33 mouse cellular contexts compared by ENCODE assay signal in the genomic region with DNA sequence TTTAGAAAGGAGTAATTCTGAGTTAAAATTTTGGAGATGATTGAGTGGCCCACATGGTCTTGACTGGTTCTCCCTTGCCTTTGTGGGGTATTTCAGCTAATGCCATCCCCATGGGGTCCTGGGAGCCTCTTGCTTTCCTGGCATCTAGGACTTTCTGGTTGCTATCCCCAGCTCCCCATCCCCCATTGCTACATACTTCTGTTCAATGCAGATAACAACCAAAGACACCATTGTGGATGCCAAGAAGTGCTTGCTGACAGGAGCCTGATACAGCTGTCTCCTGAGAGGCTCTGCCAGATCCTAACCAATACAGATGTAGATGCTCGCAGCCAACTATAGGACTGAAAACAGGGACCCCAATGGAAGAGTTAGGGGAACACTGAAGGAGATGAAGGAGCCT.
A peak's percentile ranks its signal among the peaks of the same experiment; 100 is the strongest.
DNase-seq lines count a peak whose midpoint lies in the region; ATAC-seq lines count a peak whose summit lies in the region.
"Had no signal": no experiment of that assay in that cellular context is flagged by ENCODE, and none has a peak within 500 bp of the region (broad histone marks: within the 10 kb centered on the region; RNA-seq: fewer than 3 reads in every experiment).

No protein-coding gene starts in this region.

- 39% methylated on average over 1 of the region's 1 CpGs for WGBS in liver, embryonic 11.5 days
- 22% methylated on average over 1 of the region's 1 CpGs for WGBS in liver, embryonic 16.5 days (ENCODE audit: insufficient replicate concordance)

- no peaks in the 10 kb centered on the region for H3K9me3 ChIP-seq in liver, embryonic 11.5 days (ENCODE audit: control insufficient read depth, low read length)
- no peaks in the 10 kb centered on the region for H3K9me3 ChIP-seq in liver, embryonic 16.5 days (replicated peaks; ENCODE audit: control insufficient read depth, low read length)
- H3K9me3 ChIP-seq: embryonic facial prominence, embryonic 13.5 days; forebrain, embryonic 13.5 days; hindbrain, embryonic 12.5 days; intestine, embryonic 15.5 days; lung, embryonic 15.5 days; midbrain, embryonic 15.5 days; neural tube, embryonic 15.5 days had no signal

- no peaks in the 10 kb centered on the region for H3K4me1 ChIP-seq in liver, embryonic 11.5 days (replicated peaks; ENCODE audit: control insufficient read depth, insufficient read depth, low read length)
- no peaks in the 10 kb centered on the region for H3K4me1 ChIP-seq in liver, embryonic 16.5 days (ENCODE audit: control insufficient read depth, low read depth, low read length)
- H3K4me1 ChIP-seq: embryonic facial prominence, embryonic 13.5 days; hindbrain, embryonic 12.5 days; intestine, embryonic 15.5 days; lung, embryonic 15.5 days; midbrain, embryonic 15.5 days had no signal

- no peak overlapping the region for H3K4me3 ChIP-seq in liver, embryonic 11.5 days (ENCODE audit: low read depth, low read length)
- H3K4me3 ChIP-seq in liver, embryonic 16.5 days (ENCODE audit: low read depth, low read length) = no peak overlapping the region
- H3K4me3 ChIP-seq: embryonic facial prominence, embryonic 13.5 days; erythroblast, embryonic 14.5 days; forebrain, embryonic 13.5 days; hindbrain, embryonic 12.5 days; intestine, embryonic 15.5 days; layer of hippocampus, adult 2 months; lung, embryonic 15.5 days; megakaryocyte, embryonic 14.5 days; midbrain, embryonic 15.5 days; neural tube, embryonic 15.5 days had no signal

- DNase-seq in liver, embryonic 11.5 days (ENCODE audit: low spot score) = no peak
- no peak for DNase-seq in liver
- DNase-seq in thymus, postnatal 36 days = no peak
- no peak for DNase-seq in adrenal gland, adult (ENCODE audit: inconsistent age in 2 of 2, low spot score in 1 of 2)
- DNase-seq in adrenal gland, postnatal 10 days = no peak
- DNase-seq: adrenal gland, postnatal 25 days; cerebellum, adult 8-10 months; cerebellum, postnatal 36 days; embryo, embryonic 11 days; gastrocnemius, postnatal 14 days; heart, postnatal 36 days; kidney, adult 2 months; kidney, postnatal 36 days; left cerebral cortex, postnatal 4 days; retina, postnatal 1 day; right cerebral cortex, postnatal 14 days; thymus, postnatal 14 days had no signal

- peak; percentile 83 for ATAC-seq in liver, embryonic 11.5 days (replicated peaks; ENCODE audit: low FRiP score)
- ATAC-seq in erythroid progenitor cell, adult 5-6 weeks (replicated peaks; ENCODE audit: low FRiP score, poor library complexity, severe bottlenecking) = peak; percentile 67
- peak; percentile 70; the same call in 1 of the 2 replicates for ATAC-seq in liver, embryonic 16.5 days (ENCODE audit: low read depth)
- ATAC-seq: forebrain, embryonic 13.5 days; hindbrain, postnatal 0 days; intestine, embryonic 15.5 days; midbrain, embryonic 15.5 days; Patski had no signal

- no peak overlapping the region for H3K4me2 ChIP-seq in liver, embryonic 11.5 days
- H3K4me2 ChIP-seq in liver, embryonic 16.5 days (ENCODE audit: low read depth, low read length) = no peak overlapping the region
- H3K4me2 ChIP-seq: embryonic facial prominence, embryonic 13.5 days; forebrain, embryonic 13.5 days; heart, embryonic 11.5 days; hindbrain, embryonic 12.5 days; intestine, embryonic 15.5 days; lung, embryonic 15.5 days; midbrain, embryonic 15.5 days; neural tube, embryonic 15.5 days had no signal

- H3K27ac ChIP-seq in liver, embryonic 11.5 days (ENCODE audit: low read depth, low read length) = no peak overlapping the region
- H3K27ac ChIP-seq in liver, embryonic 16.5 days (ENCODE audit: low read length) = no peak overlapping the region
- H3K27ac ChIP-seq: embryonic facial prominence, embryonic 13.5 days; forebrain, embryonic 13.5 days; hindbrain, embryonic 12.5 days; hindbrain, postnatal 0 days; intestine, embryonic 15.5 days; layer of hippocampus, adult 2 months; lung, embryonic 15.5 days; midbrain, embryonic 15.5 days; neural tube, embryonic 15.5 days had no signal

- H3K27me3 ChIP-seq in liver, embryonic 11.5 days (replicated peaks; ENCODE audit: control insufficient read depth, insufficient read depth, low read length) = no peaks in the 10 kb centered on the region
- no peaks in the 10 kb centered on the region for H3K27me3 ChIP-seq in liver, embryonic 16.5 days (ENCODE audit: control insufficient read depth, insufficient read depth, low read depth, low read length)
- H3K27me3 ChIP-seq: embryonic facial prominence, embryonic 13.5 days; forebrain, embryonic 13.5 days; hindbrain, embryonic 12.5 days; intestine, embryonic 15.5 days; lung, embryonic 15.5 days; megakaryocyte, embryonic 14.5 days; midbrain, embryonic 15.5 days; neural tube, embryonic 15.5 days; Patski had no signal

- no peak overlapping the region for H3K9ac ChIP-seq in liver, embryonic 11.5 days (ENCODE audit: low read depth, low read length)
- no peak overlapping the region for H3K9ac ChIP-seq in liver, embryonic 16.5 days (ENCODE audit: low read depth, low read length)
- H3K9ac ChIP-seq: embryonic facial prominence, embryonic 13.5 days; forebrain, embryonic 13.5 days; hindbrain, embryonic 12.5 days; intestine, embryonic 15.5 days; lung, embryonic 15.5 days; midbrain, embryonic 15.5 days; neural tube, embryonic 15.5 days had no signal

- no peaks in the 10 kb centered on the region for H3K36me3 ChIP-seq in liver, embryonic 11.5 days (ENCODE audit: control insufficient read depth, insufficient read depth, low read length)
- no peaks in the 10 kb centered on the region for H3K36me3 ChIP-seq in liver, embryonic 16.5 days (ENCODE audit: control insufficient read depth, insufficient read depth)
- H3K36me3 ChIP-seq: embryonic facial prominence, embryonic 13.5 days; G1E; hindbrain, embryonic 12.5 days; intestine, embryonic 15.5 days; lung, embryonic 15.5 days; midbrain, embryonic 15.5 days; neural tube, embryonic 15.5 days had no signal
